Mouse (Mus musculus) olfactory bulb, adult 2 months (tissue): Measurements from ENCODE around the gene Heg1.

ENCODE experiments used
- CTCF ChIP-seq: fragments of 200-500 bp; IDR thresholded peaks from 2 replicates; pipeline ENCODE4 v1.5.1; 2012; ENCODE audit warnings: low read depth, mild to moderate bottlenecking, low read length, moderate library complexity; ENCODE audit not compliant: insufficient read depth
- POLR2A ChIP-seq: fragments of 200-500 bp; IDR thresholded peaks from 2 replicates; pipeline ENCODE4 v1.6.1; 2012; ENCODE audit warnings: mild to moderate bottlenecking, low read depth, low read length, moderate library complexity; ENCODE audit not compliant: insufficient read depth

DNA sequence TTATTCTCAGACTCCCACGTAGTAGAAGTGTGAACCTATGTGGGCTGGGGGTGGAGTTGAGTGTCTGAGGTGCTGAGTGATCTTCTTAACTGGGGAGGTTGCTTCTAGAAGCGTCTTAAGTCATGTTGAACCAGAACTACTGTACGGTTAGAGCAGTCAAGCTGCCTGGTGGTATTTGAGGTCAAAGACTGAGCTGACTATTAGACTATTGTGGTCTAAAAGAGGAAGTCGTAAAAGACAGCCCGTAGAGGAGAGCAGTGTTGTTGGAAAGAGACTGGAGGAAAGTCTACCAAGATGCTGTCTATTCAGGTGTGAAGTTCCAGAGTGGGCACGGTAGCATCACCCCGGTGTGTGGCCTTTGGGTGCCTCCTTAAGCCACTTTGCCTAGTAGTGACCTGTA lies 85.7 kb downstream of the Heg1 start:
- TF ChIP-seq POLR2A (no peak), CTCF (no peak)
